Mouse (Mus musculus): ENCODE results near the gene Mapkbp1. TPM values are rescaled to one million over a fixed set of nuclear protein-coding genes. Genes with fewer than 3 reads are reported as not detected.

The Mapkbp1 gene
- polyA plus RNA-seq, 1 experiment from 2014 or later: 5.8 TPM

- H3K9me3 ChIP-seq (ENCODE audit: control insufficient read depth, low read length): no peaks in the 10 kb centered on the region
- no peak for ATAC-seq
- H3K4me3 ChIP-seq (replicated peaks; ENCODE audit: low read length): no peak overlapping the region
- no peak overlapping the region for H3K9ac ChIP-seq (replicated peaks; ENCODE audit: low read depth, low read length)
- no peak overlapping the region for H3K4me2 ChIP-seq (ENCODE audit: low read length)
- H3K27me3 ChIP-seq (replicated peaks; ENCODE audit: control insufficient read depth, insufficient read depth, low read length): no peaks in the 10 kb centered on the region
- H3K27ac ChIP-seq (ENCODE audit: low read length): no peak overlapping the region
- peaks cover 12% of the 10 kb centered on the region for H3K36me3 ChIP-seq (ENCODE audit: control insufficient read depth, insufficient read depth)
- 54% methylated on average over 4 of the region's 4 CpGs for WGBS
- no peaks in the 10 kb centered on the region for H3K4me1 ChIP-seq (replicated peaks; ENCODE audit: control insufficient read depth, insufficient read depth, low read length)
Measured at GRCm38 (mm10) chr2:120044101-120044603, 71.7 kb downstream of the Mapkbp1 start.

DNA sequence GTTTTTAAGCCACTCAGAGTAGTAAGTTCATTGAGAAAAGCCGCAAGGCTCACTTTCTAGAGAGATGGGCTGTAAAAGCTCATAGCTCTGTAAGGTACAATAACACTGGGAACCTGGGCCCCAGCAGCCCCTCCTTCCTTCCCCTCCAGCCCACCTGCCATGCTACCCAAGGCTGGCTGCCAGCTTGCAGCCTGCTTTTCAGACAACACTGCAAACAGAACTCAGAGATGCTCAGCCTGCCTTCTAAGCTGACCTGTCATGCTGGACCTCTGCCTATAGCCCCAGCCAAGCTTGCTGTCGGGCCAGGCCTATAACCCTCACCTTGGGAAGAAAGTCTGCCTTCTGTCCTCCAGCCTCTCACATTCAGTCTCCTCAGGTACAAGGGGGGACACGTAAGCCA lies 72.2 kb downstream of the Mapkbp1 start:
- no peak overlapping the region for H3K4me2 ChIP-seq (ENCODE audit: low read length)
- H3K27me3 ChIP-seq (replicated peaks; ENCODE audit: control insufficient read depth, insufficient read depth, low read length): no peaks in the 10 kb centered on the region
- H3K36me3 ChIP-seq (ENCODE audit: control insufficient read depth, insufficient read depth): peaks cover 12% of the 10 kb centered on the region
- no peak overlapping the region for H3K4me3 ChIP-seq (replicated peaks; ENCODE audit: low read length)
- no peak overlapping the region for H3K9ac ChIP-seq (replicated peaks; ENCODE audit: low read depth, low read length)
- H3K27ac ChIP-seq (ENCODE audit: low read length): no peak overlapping the region
- WGBS: 66% methylated on average over 3 of the region's 3 CpGs
- H3K4me1 ChIP-seq (replicated peaks; ENCODE audit: control insufficient read depth, insufficient read depth, low read length): no peaks in the 10 kb centered on the region
- H3K9me3 ChIP-seq (ENCODE audit: control insufficient read depth, low read length): no peaks in the 10 kb centered on the region
- ATAC-seq: no peak

DNA sequence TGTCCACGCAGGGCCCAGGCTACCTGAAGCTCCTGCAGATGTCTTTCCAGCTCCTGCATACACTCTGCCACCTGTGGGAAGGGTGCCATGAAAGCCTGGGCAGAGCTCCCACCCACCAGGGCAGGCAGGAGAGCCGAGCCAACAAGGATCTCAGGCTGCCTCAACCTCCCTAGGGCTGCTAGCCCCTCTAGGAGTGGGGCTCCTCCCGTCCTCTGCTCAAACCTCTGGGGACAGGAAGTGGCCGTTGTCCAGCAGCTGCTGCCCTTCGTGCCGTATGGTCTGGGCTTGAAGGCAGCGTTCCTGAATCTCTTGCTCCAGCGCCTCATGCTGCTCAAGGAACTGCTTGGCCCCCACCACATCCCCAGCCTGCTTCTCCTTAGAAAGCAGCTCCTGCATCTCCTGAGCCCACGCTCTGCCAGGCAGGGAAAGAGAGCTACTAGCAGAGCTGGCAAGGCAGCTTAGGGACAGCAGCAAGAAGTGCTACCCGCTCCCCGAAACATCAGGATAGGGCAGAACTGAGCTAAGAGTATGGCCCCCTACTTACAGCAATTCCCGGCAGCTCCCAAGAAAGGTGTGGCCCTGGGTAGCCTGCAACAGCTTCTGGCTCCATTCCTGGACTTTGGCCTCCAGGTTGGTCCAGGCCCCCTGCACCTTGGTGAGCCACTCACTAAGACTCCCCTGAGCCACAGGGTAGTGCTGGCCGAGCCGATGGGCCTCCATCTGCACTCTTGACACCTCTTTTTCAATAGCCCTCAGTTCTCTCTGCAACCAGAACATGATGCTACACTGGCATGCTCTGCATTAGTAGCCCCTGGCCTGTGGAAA lies 74.2 kb downstream of the Mapkbp1 start:
- Histone ChIP-seq H3K36me3 (ENCODE audit: control insufficient read depth, insufficient read depth) (peaks cover 7% of the 10 kb centered on the region), H3K4me3 (replicated peaks; ENCODE audit: low read length) (no peak overlapping the region), H3K9ac (replicated peaks; ENCODE audit: low read depth, low read length) (no peak overlapping the region), H3K9me3 (ENCODE audit: control insufficient read depth, low read length) (no peaks in the 10 kb centered on the region), H3K4me2 (ENCODE audit: low read length) (no peak overlapping the region), H3K27ac (ENCODE audit: low read length) (no peak overlapping the region), H3K4me1 (replicated peaks; ENCODE audit: control insufficient read depth, insufficient read depth, low read length) (no peaks in the 10 kb centered on the region), H3K27me3 (replicated peaks; ENCODE audit: control insufficient read depth, insufficient read depth, low read length) (no peaks in the 10 kb centered on the region)
- ATAC-seq: no peak
- WGBS: 74% methylated on average over 14 of the region's 14 CpGs

DNA sequence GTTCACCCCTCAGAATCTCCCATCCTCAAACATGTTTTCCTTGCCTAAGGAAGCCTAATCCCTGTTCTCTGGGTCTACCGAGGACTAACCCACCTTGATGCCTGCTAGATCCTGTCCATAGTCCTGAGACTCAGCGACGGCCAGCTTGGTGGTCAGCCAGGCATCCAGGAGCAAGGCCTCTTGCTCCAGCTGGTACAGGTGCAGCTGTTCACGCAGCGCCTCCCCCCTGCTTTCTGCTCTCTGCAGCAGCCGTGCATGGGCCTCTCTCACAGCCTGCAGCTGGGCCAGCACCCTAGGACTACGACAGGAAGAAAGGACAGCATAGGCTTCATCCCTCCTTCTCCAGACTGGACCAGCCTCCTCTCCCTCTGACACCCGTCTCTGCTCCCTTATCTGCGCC lies 75.7 kb downstream of the Mapkbp1 start:
- Histone ChIP-seq H3K27me3 (replicated peaks; ENCODE audit: control insufficient read depth, insufficient read depth, low read length) (no peaks in the 10 kb centered on the region), H3K36me3 (ENCODE audit: control insufficient read depth, insufficient read depth) (no peaks in the 10 kb centered on the region), H3K4me3 (replicated peaks; ENCODE audit: low read length) (no peak overlapping the region), H3K4me2 (ENCODE audit: low read length) (no peak overlapping the region), H3K9me3 (ENCODE audit: control insufficient read depth, low read length) (no peaks in the 10 kb centered on the region), H3K4me1 (replicated peaks; ENCODE audit: control insufficient read depth, insufficient read depth, low read length) (no peaks in the 10 kb centered on the region), H3K27ac (ENCODE audit: low read length) (no peak overlapping the region), H3K9ac (replicated peaks; ENCODE audit: low read depth, low read length) (no peak overlapping the region)
- ATAC-seq: no peak
- 74% methylated on average over 9 of the region's 9 CpGs for WGBS

GRCm38 (mm10) chr2:120049632-120050274 lies 77.3 kb downstream of the Mapkbp1 start:
- Histone ChIP-seq H3K27me3 (replicated peaks; ENCODE audit: control insufficient read depth, insufficient read depth, low read length) (no peaks in the 10 kb centered on the region), H3K27ac (ENCODE audit: low read length) (no peak overlapping the region), H3K9ac (replicated peaks; ENCODE audit: low read depth, low read length) (no peak overlapping the region), H3K4me1 (replicated peaks; ENCODE audit: control insufficient read depth, insufficient read depth, low read length) (no peaks in the 10 kb centered on the region), H3K36me3 (ENCODE audit: control insufficient read depth, insufficient read depth) (no peaks in the 10 kb centered on the region), H3K4me3 (replicated peaks; ENCODE audit: low read length) (no peak overlapping the region), H3K9me3 (ENCODE audit: control insufficient read depth, low read length) (no peaks in the 10 kb centered on the region), H3K4me2 (ENCODE audit: low read length) (no peak overlapping the region)
- 60% methylated on average over 10 of the region's 10 CpGs for WGBS
- no peak for ATAC-seq

GRCm38 (mm10) chr2:120051405-120051804 lies 78.9 kb downstream of the Mapkbp1 start:
- ATAC-seq: no peak
- 61% methylated on average over 6 of the region's 6 CpGs for WGBS
- H3K4me3 ChIP-seq (replicated peaks; ENCODE audit: low read length): no peak overlapping the region
- no peaks in the 10 kb centered on the region for H3K27me3 ChIP-seq (replicated peaks; ENCODE audit: control insufficient read depth, insufficient read depth, low read length)
- H3K4me2 ChIP-seq (ENCODE audit: low read length): no peak overlapping the region
- no peaks in the 10 kb centered on the region for H3K9me3 ChIP-seq (ENCODE audit: control insufficient read depth, low read length)
- no peaks in the 10 kb centered on the region for H3K36me3 ChIP-seq (ENCODE audit: control insufficient read depth, insufficient read depth)
- H3K9ac ChIP-seq (replicated peaks; ENCODE audit: low read depth, low read length): no peak overlapping the region
- H3K4me1 ChIP-seq (replicated peaks; ENCODE audit: control insufficient read depth, insufficient read depth, low read length): no peaks in the 10 kb centered on the region
- no peak overlapping the region for H3K27ac ChIP-seq (ENCODE audit: low read length)

GRCm38 (mm10) chr2:120054771-120055552 lies 82.5 kb downstream of the Mapkbp1 start:
- no peaks in the 10 kb centered on the region for H3K36me3 ChIP-seq (ENCODE audit: control insufficient read depth, insufficient read depth)
- no peaks in the 10 kb centered on the region for H3K9me3 ChIP-seq (ENCODE audit: control insufficient read depth, low read length)
- H3K4me2 ChIP-seq (ENCODE audit: low read length): no peak overlapping the region
- H3K27ac ChIP-seq (ENCODE audit: low read length): no peak overlapping the region
- 92% methylated on average over 12 of the region's 12 CpGs for WGBS
- no peaks in the 10 kb centered on the region for H3K4me1 ChIP-seq (replicated peaks; ENCODE audit: control insufficient read depth, insufficient read depth, low read length)
- H3K4me3 ChIP-seq (replicated peaks; ENCODE audit: low read length): no peak overlapping the region
- no peaks in the 10 kb centered on the region for H3K27me3 ChIP-seq (replicated peaks; ENCODE audit: control insufficient read depth, insufficient read depth, low read length)
- no peak overlapping the region for H3K9ac ChIP-seq (replicated peaks; ENCODE audit: low read depth, low read length)
- ATAC-seq: no peak

DNA sequence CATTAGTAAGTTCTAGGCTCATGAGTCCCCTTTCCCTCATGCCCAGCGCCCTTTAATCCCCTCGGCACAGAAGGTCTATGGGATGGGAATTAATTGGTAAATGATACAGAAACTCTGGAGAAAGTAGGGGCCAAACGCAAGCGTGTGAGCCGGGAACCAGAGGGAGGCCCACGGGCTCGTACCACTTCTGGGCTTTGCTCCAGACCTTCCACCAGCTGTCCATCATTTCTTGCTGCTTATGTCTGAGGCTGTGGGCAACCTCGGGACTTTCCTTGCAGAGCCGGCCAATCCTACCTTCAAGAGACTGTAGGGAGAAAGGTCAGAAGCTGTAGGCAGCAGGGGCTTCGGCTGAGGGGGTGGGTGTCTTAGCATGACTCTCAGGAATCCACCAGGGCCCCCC lies 83.4 kb downstream of the Mapkbp1 start:
- no peaks in the 10 kb centered on the region for H3K4me1 ChIP-seq (replicated peaks; ENCODE audit: control insufficient read depth, insufficient read depth, low read length)
- H3K27ac ChIP-seq (ENCODE audit: low read length): no peak overlapping the region
- WGBS: 68% methylated on average over 10 of the region's 10 CpGs

GRCm38 (mm10) chr2:120058818-120059217 lies 86.3 kb downstream of the Mapkbp1 start:
- H3K4me2 ChIP-seq (ENCODE audit: low read length): no peak overlapping the region
- H3K4me3 ChIP-seq (replicated peaks; ENCODE audit: low read length): no peak overlapping the region
- no peak overlapping the region for H3K9ac ChIP-seq (replicated peaks; ENCODE audit: low read depth, low read length)
- 82% methylated on average over 4 of the region's 4 CpGs for WGBS
- no peaks in the 10 kb centered on the region for H3K27me3 ChIP-seq (replicated peaks; ENCODE audit: control insufficient read depth, insufficient read depth, low read length)
- no peak for ATAC-seq
- no peaks in the 10 kb centered on the region for H3K36me3 ChIP-seq (ENCODE audit: control insufficient read depth, insufficient read depth)
- H3K9me3 ChIP-seq (ENCODE audit: control insufficient read depth, low read length): no peaks in the 10 kb centered on the region
- no peak overlapping the region for H3K27ac ChIP-seq (ENCODE audit: low read length)
- no peaks in the 10 kb centered on the region for H3K4me1 ChIP-seq (replicated peaks; ENCODE audit: control insufficient read depth, insufficient read depth, low read length)

More for the DNA sequence above, 83.4 kb downstream of the Mapkbp1 start:
- H3K9ac ChIP-seq (replicated peaks; ENCODE audit: low read depth, low read length): no peak overlapping the region
- H3K9me3 ChIP-seq (ENCODE audit: control insufficient read depth, low read length): no peaks in the 10 kb centered on the region
- ATAC-seq: no peak
- H3K4me2 ChIP-seq (ENCODE audit: low read length): no peak overlapping the region
- no peaks in the 10 kb centered on the region for H3K27me3 ChIP-seq (replicated peaks; ENCODE audit: control insufficient read depth, insufficient read depth, low read length)
- H3K4me3 ChIP-seq (replicated peaks; ENCODE audit: low read length): no peak overlapping the region
- H3K36me3 ChIP-seq (ENCODE audit: control insufficient read depth, insufficient read depth): no peaks in the 10 kb centered on the region
